Mouse (Mus musculus) hindbrain, embryonic 11.5 days (tissue): ENCODE measurements around the gene Ptpn4. TPM values are rescaled to one million over a fixed set of nuclear protein-coding genes. Genes with fewer than 3 reads are reported as not detected.

ENCODE experiments used
- ATAC-seq: fragments of 200-750 bp; cut with Nextera tagmentation; 2 replicates; pipeline ENCODE4 v1.8.0; 2017; ENCODE audit warnings: mild to moderate bottlenecking, moderate TSS enrichment, moderate library complexity; ENCODE audit not compliant: low FRiP score
- DNase-seq: peaks from one replicate; pipeline ENCODE4 v3.0.0-alpha.2; 2015; ENCODE audit warnings: low spot score
- H3K27ac ChIP-seq: fragments of 300-500 bp; sonication (generic); 2 replicates; pipeline ENCODE4 v1.5.1; 2014; ENCODE audit warnings: mild to moderate bottlenecking, low read depth, low read length
- H3K27me3 ChIP-seq: fragments of 300-500 bp; sonication (generic); 2 replicates; pipeline ENCODE4 v1.6.1; 2014; ENCODE audit warnings: mild to moderate bottlenecking, low read length, moderate library complexity, mixed read lengths; ENCODE audit not compliant: control insufficient read depth, insufficient read depth
- H3K36me3 ChIP-seq: fragments of 300-500 bp; sonication (generic); 2 replicates; pipeline ENCODE4 v1.6.1; 2014; ENCODE audit warnings: mild to moderate bottlenecking, low read length, moderate library complexity, mixed read lengths; ENCODE audit not compliant: control insufficient read depth, insufficient read depth
- H3K4me1 ChIP-seq: fragments of 300-500 bp; sonication (generic); replicated peaks from 2 replicates; pipeline ENCODE4 v1.6.1; 2014; ENCODE audit warnings: low read length, mixed read lengths; ENCODE audit not compliant: control insufficient read depth, insufficient read depth
- H3K4me2 ChIP-seq: fragments of 300-500 bp; sonication (generic); replicated peaks from 2 replicates; pipeline ENCODE4 v1.6.1; 2014; ENCODE audit warnings: mild to moderate bottlenecking, low read depth, low read length
- H3K4me3 ChIP-seq: fragments of 300-500 bp; sonication (generic); 2 replicates; pipeline ENCODE4 v1.5.1; 2014; ENCODE audit warnings: low read depth, low read length
- H3K9ac ChIP-seq: fragments of 300-500 bp; sonication (generic); 2 replicates; pipeline ENCODE4 v1.6.1; 2014; ENCODE audit warnings: low read depth, low read length
- H3K9me3 ChIP-seq: fragments of 300-500 bp; sonication (generic); 2 replicates; pipeline ENCODE4 v1.6.1; 2016; ENCODE audit warnings: low read length; ENCODE audit not compliant: control insufficient read depth
- WGBS: fragments of 180-500 bp; shearing (Covaris S2); extraction: QIAGEN DNeasy Blood & Tissue Kit; methylation state at CpG from one replicate; pipeline ENCODE4 v1.1.7; 2014; 5-methylcytosine and 5-hydroxymethylcytosine counted together
- polyA plus RNA-seq: library from polyadenylated mRNA; unstranded; fragments of >200 nt; fragmentation: Nextera tagmentation; extraction: Ambion mirVana; gene quantifications from 2 replicates; pipeline ENCODE4 v1.2.1, GENCODE M21; 2014

The Ptpn4 gene
- 16.4 and 18.9 TPM in 2 replicates for polyA plus RNA-seq

GRCm38 (mm10) chr1:119837035-119837751 is at the start of gene Ptpn4:
Gene Ptpn4 (minus strand): TSS chr1:119837613.
- Histone ChIP-seq H3K4me2 (peak within 1 kb of the TSS; percentile 62), H3K36me3 (no peaks in the 10 kb centered on the region), H3K27me3 (no peaks in the 10 kb centered on the region), H3K9ac (peak within 1 kb of the TSS; percentile 88), H3K4me1 (no peaks in the 10 kb centered on the region), H3K27ac (peak within 1 kb of the TSS; percentile 92), H3K4me3 (peak within 1 kb of the TSS; percentile 86), H3K9me3 (no peaks in the 10 kb centered on the region)
- ATAC-seq (peak; percentile 100), DNase-seq (peak; percentile 98)
- WGBS: 0% methylated on average over 56 of the region's 79 CpGs

DNA sequence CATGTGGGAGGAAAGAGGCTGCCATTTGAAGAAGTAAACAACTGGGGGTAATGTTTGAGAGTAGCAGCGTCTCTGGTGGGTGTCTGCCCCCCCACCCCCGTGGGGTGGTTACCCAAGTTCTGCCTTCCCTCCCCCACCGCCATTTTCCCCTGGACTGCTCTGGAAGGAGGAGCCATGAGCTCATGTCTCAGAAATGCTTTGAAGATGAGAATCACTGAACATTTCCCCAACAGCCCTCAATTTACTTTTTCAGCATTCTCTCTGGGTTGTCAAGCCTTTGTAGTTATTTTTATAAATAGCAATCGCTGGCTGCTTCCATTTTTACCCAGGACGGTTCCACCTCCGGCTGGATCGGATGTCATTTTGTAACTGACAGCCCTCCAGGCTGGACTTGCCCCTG is 48.9 kb upstream of the Ptpn4 start:
- 70% methylated on average over 7 of the region's 7 CpGs for WGBS
- Histone ChIP-seq H3K27me3 (no peaks in the 10 kb centered on the region), H3K4me2 (no peak overlapping the region), H3K9ac (no peak overlapping the region), H3K9me3 (no peaks in the 10 kb centered on the region), H3K36me3 (no peaks in the 10 kb centered on the region), H3K4me3 (no peak overlapping the region), H3K4me1 (no peaks in the 10 kb centered on the region), H3K27ac (no peak overlapping the region)
- DNase-seq (no peak), ATAC-seq (no peak)

- Histone ChIP-seq H3K4me3 (no peak overlapping the region), H3K9me3 (no peaks in the 10 kb centered on the region), H3K27ac (no peak overlapping the region), H3K27me3 (no peaks in the 10 kb centered on the region), H3K36me3 (no peaks in the 10 kb centered on the region), H3K9ac (no peak overlapping the region), H3K4me1 (no peaks in the 10 kb centered on the region), H3K4me2 (no peak overlapping the region)
- ATAC-seq: no peak
- no peak for DNase-seq
- WGBS: 92% methylated on average over 3 of the region's 3 CpGs
Measured at GRCm38 (mm10) chr1:119884272-119884671, 46.9 kb upstream of the Ptpn4 start.

DNA sequence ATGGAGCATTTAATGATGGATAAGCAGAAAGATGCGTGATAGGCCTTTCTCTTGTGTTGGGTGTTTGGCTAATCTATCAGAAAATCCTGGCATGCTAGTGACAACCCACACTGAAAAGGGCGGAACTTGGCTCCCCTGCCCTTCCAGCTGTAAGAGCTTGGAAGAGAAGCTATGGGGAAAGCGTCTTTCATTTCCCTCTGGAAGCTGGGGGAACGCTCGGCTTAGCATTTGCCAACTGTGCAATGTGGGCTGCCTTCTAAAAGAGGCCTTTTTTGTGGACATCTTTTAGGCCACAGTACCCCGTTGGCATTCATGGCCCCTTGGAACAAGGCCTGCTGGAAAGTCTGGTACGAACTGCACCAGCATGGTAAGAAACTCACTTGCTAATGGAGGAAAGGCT is 41.5 kb upstream of the Ptpn4 start:
- Histone ChIP-seq H3K9me3 (no peaks in the 10 kb centered on the region), H3K4me3 (no peak overlapping the region), H3K9ac (no peak overlapping the region), H3K27me3 (no peaks in the 10 kb centered on the region), H3K36me3 (no peaks in the 10 kb centered on the region), H3K4me2 (no peak overlapping the region), H3K27ac (no peak overlapping the region), H3K4me1 (no peaks in the 10 kb centered on the region)
- DNase-seq: no peak
- WGBS: 71% methylated on average over 7 of the region's 7 CpGs
- ATAC-seq: no peak

GRCm38 (mm10) chr1:119877469-119877868 is 40.1 kb upstream of the Ptpn4 start:
- no peak for DNase-seq
- Histone ChIP-seq H3K4me3 (no peak overlapping the region), H3K36me3 (no peaks in the 10 kb centered on the region), H3K27me3 (no peaks in the 10 kb centered on the region), H3K4me1 (no peaks in the 10 kb centered on the region), H3K9me3 (no peaks in the 10 kb centered on the region), H3K4me2 (no peak overlapping the region), H3K27ac (no peak overlapping the region), H3K9ac (no peak overlapping the region)
- WGBS: 92% methylated on average over 4 of the region's 4 CpGs
- no peak for ATAC-seq

DNA sequence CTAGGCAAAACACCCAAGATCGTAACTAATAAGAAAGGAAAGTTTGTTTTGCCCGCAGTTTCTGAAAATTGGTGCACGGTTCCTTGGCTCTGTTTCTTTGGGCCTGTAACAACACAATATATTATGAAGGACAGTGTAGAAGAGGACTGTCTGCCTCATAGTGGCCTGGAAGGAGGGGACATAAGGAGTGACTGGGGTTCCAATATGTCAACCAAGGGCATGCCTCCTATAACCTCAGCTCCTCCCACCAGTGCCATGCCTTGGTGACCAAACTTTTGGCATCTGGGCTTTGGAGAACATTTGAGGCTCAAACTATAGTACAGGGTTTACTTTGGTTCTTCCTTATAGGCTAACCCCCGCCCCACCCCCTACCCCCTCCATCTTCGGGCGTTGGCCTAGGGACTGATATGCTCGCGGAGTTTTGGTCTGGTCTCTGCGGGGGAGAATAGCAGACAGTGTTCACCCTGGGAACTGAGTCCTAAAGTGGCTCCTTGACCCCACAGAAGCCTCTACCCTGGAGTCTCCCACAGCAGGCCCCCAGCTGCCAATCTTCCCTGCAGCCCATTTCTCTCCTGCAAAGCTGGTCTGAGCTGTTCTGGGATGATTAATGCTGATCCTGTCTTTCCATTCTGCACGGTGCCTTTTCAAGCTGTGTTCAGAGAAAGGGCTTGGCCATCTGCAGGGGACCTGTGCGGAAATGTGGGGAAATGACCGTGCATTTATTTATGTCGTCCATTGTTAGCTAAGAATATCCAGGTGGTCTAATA is 31.2 kb upstream of the Ptpn4 start:
- DNase-seq (peak; percentile 41), ATAC-seq (peak; percentile 79)
- Histone ChIP-seq H3K4me1 (no peaks in the 10 kb centered on the region), H3K27ac (0 out of 2 replicates have a peak overlapping the region, but pooled peaks have one; percentile 17), H3K9ac (no peak overlapping the region), H3K27me3 (no peaks in the 10 kb centered on the region), H3K36me3 (no peaks in the 10 kb centered on the region), H3K9me3 (no peaks in the 10 kb centered on the region), H3K4me2 (0 out of 2 replicates have a peak overlapping the region, but pooled peaks have one; percentile 6), H3K4me3 (no peak overlapping the region)
- 38% methylated on average over 13 of the region's 13 CpGs for whole genome bisulfite sequencing

GRCm38 (mm10) chr1:119867300-119867699 is 29.9 kb upstream of the Ptpn4 start:
- Histone ChIP-seq H3K4me1 (no peaks in the 10 kb centered on the region), H3K27me3 (no peaks in the 10 kb centered on the region), H3K9ac (no peak overlapping the region), H3K9me3 (no peaks in the 10 kb centered on the region), H3K4me3 (no peak overlapping the region), H3K4me2 (no peak overlapping the region), H3K36me3 (no peaks in the 10 kb centered on the region), H3K27ac (no peak overlapping the region)
- ATAC-seq (no peak), DNase-seq (no peak)
- 43% methylated on average over 2 of the region's 2 CpGs for WGBS

DNA sequence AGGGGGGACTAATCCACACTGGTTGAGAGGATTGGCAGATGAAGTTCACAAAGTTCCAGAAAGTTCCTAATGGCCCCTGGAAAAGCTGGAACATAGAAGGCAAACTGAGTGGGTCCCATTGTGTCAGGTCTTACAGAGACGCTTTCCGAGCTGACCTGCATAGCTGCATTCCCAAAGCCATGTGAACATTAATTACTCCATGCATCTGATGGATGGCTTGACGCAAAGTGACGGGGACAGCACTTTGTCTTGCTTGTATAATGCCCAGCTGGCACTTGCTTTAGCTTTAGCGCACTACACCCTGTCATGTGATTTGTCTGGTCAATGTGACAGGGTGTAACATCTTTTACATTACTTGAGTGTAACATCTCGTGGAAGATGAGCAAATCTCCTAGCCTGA is 27.9 kb upstream of the Ptpn4 start:
- Histone ChIP-seq H3K4me2 (no peak overlapping the region), H3K36me3 (no peaks in the 10 kb centered on the region), H3K4me1 (no peaks in the 10 kb centered on the region), H3K9me3 (no peaks in the 10 kb centered on the region), H3K4me3 (no peak overlapping the region), H3K27me3 (no peaks in the 10 kb centered on the region), H3K27ac (no peak overlapping the region), H3K9ac (no peak overlapping the region)
- DNase-seq (no peak), ATAC-seq (no peak)
- 71% methylated on average over 6 of the region's 6 CpGs for WGBS
